Mouse (Mus musculus): ENCODE data around the gene Olfr531. TPM values are rescaled to one million over a fixed set of nuclear protein-coding genes. Genes with fewer than 3 reads are reported as not detected.

The Olfr531 gene
- polyA plus RNA-seq (2015; fragmentation: Nextera tagmentation; extraction: Ambion mirVana) = not detected in 2 replicates

DNA sequence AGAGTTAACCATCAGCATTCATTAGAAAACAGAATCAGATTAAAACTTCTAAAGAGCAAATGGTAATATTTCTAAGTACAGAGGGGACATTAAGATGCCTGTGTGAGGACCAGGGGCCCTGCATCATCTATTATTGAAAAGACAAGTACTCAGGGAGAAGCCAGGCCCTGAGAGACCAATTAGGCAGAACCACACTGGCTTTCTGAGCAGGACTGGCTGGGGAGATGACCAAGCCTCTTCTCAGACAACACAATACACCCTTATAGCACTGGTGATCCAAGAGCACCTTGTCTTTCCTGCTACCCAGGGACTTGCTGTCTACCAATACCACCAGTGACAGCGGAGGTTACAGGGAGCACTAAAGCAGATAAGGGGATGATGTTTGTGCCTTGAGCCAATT lies at the start of gene Olfr531:
Gene Olfr531 (minus strand): TSS at position 101 of the 400 bp plus-strand sequence.
- no peak within 1 kb of the TSS for H3K9ac ChIP-seq
- WGBS = 70% methylated on average over 1 of the region's 1 CpGs
- ATAC-seq (ENCODE audit: insufficient read depth, low FRiP score, low read depth) = no peak
- H3K4me3 ChIP-seq (replicated peaks) = no peak within 1 kb of the TSS
- H3K4me2 ChIP-seq = no peak within 1 kb of the TSS
- no peaks in the 10 kb centered on the region for H3K36me3 ChIP-seq
- no peak within 1 kb of the TSS for H3K27ac ChIP-seq
- H3K27me3 ChIP-seq (replicated peaks) = no peaks in the 10 kb centered on the region
- H3K4me1 ChIP-seq = no peaks in the 10 kb centered on the region
- no peaks in the 10 kb centered on the region for H3K9me3 ChIP-seq

- WGBS = 71% methylated on average over 1 of the region's 1 CpGs
Measured at GRCm38 (mm10) chr7:140443141-140443540, 40.4 kb upstream of the Olfr531 start.

GRCm38 (mm10) chr7:140421539-140421938 lies 18.8 kb upstream of the Olfr531 start, which contains the start of gene Olfr532:
Gene Olfr532, minus strand, starts transcription at chr7:140421639.
- Histone ChIP-seq H3K4me3 (replicated peaks) (no peak within 1 kb of the TSS), H3K9me3 (no peaks in the 10 kb centered on the region), H3K9ac (no peak within 1 kb of the TSS), H3K4me2 (no peak within 1 kb of the TSS), H3K27ac (no peak within 1 kb of the TSS), H3K36me3 (no peaks in the 10 kb centered on the region), H3K4me1 (no peaks in the 10 kb centered on the region), H3K27me3 (replicated peaks) (no peaks in the 10 kb centered on the region)
- no peak for ATAC-seq (ENCODE audit: insufficient read depth, low FRiP score, low read depth)
- WGBS = 97% methylated on average over 1 of the region's 1 CpGs

More at GRCm38 (mm10) chr7:140443141-140443540, 40.4 kb upstream of the Olfr531 start:
- Histone ChIP-seq H3K4me3 (replicated peaks) (no peak overlapping the region), H3K4me2 (no peak overlapping the region), H3K9me3 (no peaks in the 10 kb centered on the region), H3K27ac (no peak overlapping the region), H3K27me3 (replicated peaks) (no peaks in the 10 kb centered on the region), H3K4me1 (no peaks in the 10 kb centered on the region), H3K36me3 (no peaks in the 10 kb centered on the region), H3K9ac (no peak overlapping the region)
- no peak for ATAC-seq (ENCODE audit: insufficient read depth, low FRiP score, low read depth)

- no peak for ATAC-seq (ENCODE audit: insufficient read depth, low FRiP score, low read depth)
- Histone ChIP-seq H3K27ac (no peak overlapping the region), H3K4me3 (replicated peaks) (no peak overlapping the region), H3K36me3 (no peaks in the 10 kb centered on the region), H3K9ac (no peak overlapping the region), H3K4me2 (no peak overlapping the region), H3K27me3 (replicated peaks) (no peaks in the 10 kb centered on the region), H3K4me1 (no peaks in the 10 kb centered on the region), H3K9me3 (no peaks in the 10 kb centered on the region)
- 96% methylated on average over 2 of the region's 2 CpGs for WGBS
Measured at GRCm38 (mm10) chr7:140376911-140377310, 25.8 kb downstream of the Olfr531 start.

GRCm38 (mm10) chr7:140376231-140376630 lies 26.5 kb downstream of the Olfr531 start, which contains the start of gene Olfr530:
Gene Olfr530, minus strand, starts transcription at chr7:140376331.
- H3K4me2 ChIP-seq = no peak within 1 kb of the TSS
- no peak within 1 kb of the TSS for H3K27ac ChIP-seq
- no peaks in the 10 kb centered on the region for H3K36me3 ChIP-seq
- ATAC-seq (ENCODE audit: insufficient read depth, low FRiP score, low read depth) = no peak
- H3K9me3 ChIP-seq = no peaks in the 10 kb centered on the region
- H3K4me1 ChIP-seq = no peaks in the 10 kb centered on the region
- no peak within 1 kb of the TSS for H3K9ac ChIP-seq
- WGBS = 23% methylated on average over 1 of the region's 1 CpGs
- no peaks in the 10 kb centered on the region for H3K27me3 ChIP-seq (replicated peaks)
- H3K4me3 ChIP-seq (replicated peaks) = no peak within 1 kb of the TSS

- WGBS = 78% methylated on average over 4 of the region's 4 CpGs
- no peak for ATAC-seq (ENCODE audit: insufficient read depth, low FRiP score, low read depth)
- no peak overlapping the region for H3K4me3 ChIP-seq (replicated peaks)
Measured at GRCm38 (mm10) chr7:140374300-140374699, 28.4 kb downstream of the Olfr531 start.

GRCm38 (mm10) chr7:140361571-140361970 lies 41.1 kb downstream of the Olfr531 start, which contains the start of gene Olfr60:
Gene Olfr60, minus strand, starts transcription at chr7:140361671.
- no peak for ATAC-seq (ENCODE audit: insufficient read depth, low FRiP score, low read depth)
- Histone ChIP-seq H3K9me3 (no peaks in the 10 kb centered on the region), H3K36me3 (no peaks in the 10 kb centered on the region), H3K27me3 (replicated peaks) (no peaks in the 10 kb centered on the region), H3K4me1 (no peaks in the 10 kb centered on the region), H3K4me3 (replicated peaks) (no peak within 1 kb of the TSS), H3K4me2 (no peak within 1 kb of the TSS), H3K9ac (no peak within 1 kb of the TSS), H3K27ac (no peak within 1 kb of the TSS)
- WGBS = 55% methylated on average over 3 of the region's 3 CpGs

More at GRCm38 (mm10) chr7:140374300-140374699, 28.4 kb downstream of the Olfr531 start:
- H3K4me1 ChIP-seq = no peaks in the 10 kb centered on the region
- no peaks in the 10 kb centered on the region for H3K9me3 ChIP-seq
- H3K27ac ChIP-seq = no peak overlapping the region
- no peaks in the 10 kb centered on the region for H3K36me3 ChIP-seq
- H3K4me2 ChIP-seq = no peak overlapping the region
- no peaks in the 10 kb centered on the region for H3K27me3 ChIP-seq (replicated peaks)
- no peak overlapping the region for H3K9ac ChIP-seq

Other genes starting within 250 kb of the Olfr531 start
- gene Sprn, start 248.0 kb downstream of the Olfr531 start, polyA plus RNA-seq (2015; fragmentation: Nextera tagmentation; extraction: Ambion mirVana) = 1.0 and 1.4 TPM in 2 replicates
- not detected in 2 replicates for gene Olfr522, start 238.2 kb downstream of the Olfr531 start, polyA plus RNA-seq (2015; fragmentation: Nextera tagmentation; extraction: Ambion mirVana)
- gene Olfr523, start 229.7 kb downstream of the Olfr531 start, polyA plus RNA-seq (2015; fragmentation: Nextera tagmentation; extraction: Ambion mirVana) = not detected in 2 replicates
- not detected in 2 replicates for gene Olfr524, start 197.0 kb downstream of the Olfr531 start, polyA plus RNA-seq (2015; fragmentation: Nextera tagmentation; extraction: Ambion mirVana)
- gene Cd163l1, start 184.7 kb downstream of the Olfr531 start, polyA plus RNA-seq (2015; fragmentation: Nextera tagmentation; extraction: Ambion mirVana) = 0.08 and 0.17 TPM in 2 replicates
- gene 5830411N06Rik, start 155.6 kb downstream of the Olfr531 start, polyA plus RNA-seq (2015; fragmentation: Nextera tagmentation; extraction: Ambion mirVana) = not detected in 2 replicates
- not detected in 2 replicates for gene Olfr525, start 82.1 kb downstream of the Olfr531 start, polyA plus RNA-seq (2015; fragmentation: Nextera tagmentation; extraction: Ambion mirVana)
- gene Olfr527, start 68.9 kb downstream of the Olfr531 start, polyA plus RNA-seq (2015; fragmentation: Nextera tagmentation; extraction: Ambion mirVana) = not detected in 2 replicates
- not detected in 2 replicates for gene Olfr60, start 41.2 kb downstream of the Olfr531 start, polyA plus RNA-seq (2015; fragmentation: Nextera tagmentation; extraction: Ambion mirVana)
- not detected in 2 replicates for gene Olfr530, start 26.6 kb downstream of the Olfr531 start, polyA plus RNA-seq (2015; fragmentation: Nextera tagmentation; extraction: Ambion mirVana)
- gene Olfr532, start 18.7 kb upstream of the Olfr531 start, polyA plus RNA-seq (2015; fragmentation: Nextera tagmentation; extraction: Ambion mirVana) = not detected in 2 replicates
- not detected in 2 replicates for gene Olfr533, start 60.5 kb upstream of the Olfr531 start, polyA plus RNA-seq (2015; fragmentation: Nextera tagmentation; extraction: Ambion mirVana)
- not detected in 2 replicates for gene Olfr535, start 81.3 kb upstream of the Olfr531 start, polyA plus RNA-seq (2015; fragmentation: Nextera tagmentation; extraction: Ambion mirVana)
- not detected in 2 replicates for gene Olfr536, start 104.5 kb upstream of the Olfr531 start, polyA plus RNA-seq (2015; fragmentation: Nextera tagmentation; extraction: Ambion mirVana)
- gene Olfr538, start 165.0 kb upstream of the Olfr531 start, polyA plus RNA-seq (2015; fragmentation: Nextera tagmentation; extraction: Ambion mirVana) = not detected in 2 replicates
- not detected in 2 replicates for gene Olfr46, start 198.4 kb upstream of the Olfr531 start, polyA plus RNA-seq (2015; fragmentation: Nextera tagmentation; extraction: Ambion mirVana)
- gene Olfr61, start 226.1 kb upstream of the Olfr531 start, polyA plus RNA-seq (2015; fragmentation: Nextera tagmentation; extraction: Ambion mirVana) = not detected in 2 replicates
- not detected in 2 replicates for gene Olfr53, start 243.5 kb upstream of the Olfr531 start, polyA plus RNA-seq (2015; fragmentation: Nextera tagmentation; extraction: Ambion mirVana)

All from stomach, embryonic 15.5 days (tissue).